Mouse (Mus musculus) ES-E14 (cell line): Measurements from ENCODE around the gene Stx5a. TPM values are rescaled to one million over a fixed set of nuclear protein-coding genes. Genes with fewer than 3 reads are reported as not detected.

Experiments
- DNase-seq: peaks from one replicate; pipeline ENCODE4 v3.0.0-alpha.2; 2013; ENCODE audit warnings: low read depth, low spot score
- H3K27ac ChIP-seq: 2 replicates; pipeline ENCODE4 v1.5.1; 2012; ENCODE audit warnings: low read depth, mild to moderate bottlenecking, low read length, moderate library complexity, mixed read lengths; ENCODE audit not compliant: poor library complexity, insufficient read depth, severe bottlenecking
- H3K36me3 ChIP-seq: 2 replicates; pipeline ENCODE4 v1.6.1; 2012; ENCODE audit warnings: mild to moderate bottlenecking, low read length, moderate library complexity, mixed read lengths; ENCODE audit not compliant: control insufficient read depth, poor library complexity, insufficient read depth, severe bottlenecking
- H3K4me1 ChIP-seq, 2 experiments: fragments of 150-350 bp in 1 of 2; sonication (generic) in 1 of 2; 2 replicates each; pipeline ENCODE4 v1.6.1; 2012; ENCODE audit warnings: low read length in 2 of 2, mild to moderate bottlenecking in 1 of 2, mixed read lengths in 1 of 2; ENCODE audit not compliant: control insufficient read depth in 2 of 2, insufficient read depth in 2 of 2, poor library complexity in 1 of 2
- H3K4me3 ChIP-seq, 2 experiments: fragments of 150-350 bp in 1 of 2; sonication (generic) in 1 of 2; 2 replicates each; pipeline ENCODE4 v1.5.1; 2012; ENCODE audit warnings: low read length in 2 of 2, low read depth in 1 of 2, mild to moderate bottlenecking in 1 of 2, mixed read lengths in 1 of 2; ENCODE audit not compliant: insufficient read depth in 1 of 2, poor library complexity in 1 of 2, severe bottlenecking in 1 of 2
- H3K9ac ChIP-seq: 2 replicates; pipeline ENCODE4 v1.6.1; 2012; ENCODE audit warnings: low read depth, mild to moderate bottlenecking, low read length, mixed read lengths; ENCODE audit not compliant: poor library complexity, insufficient read depth, severe bottlenecking
- H3K9me3 ChIP-seq: fragments of 150-350 bp; sonication (generic); 2 replicates; pipeline ENCODE4 v1.6.1; 2012; ENCODE audit warnings: low read depth, mild to moderate bottlenecking, low read length; ENCODE audit not compliant: control insufficient read depth, insufficient read depth
- CHD2 ChIP-seq: IDR thresholded peaks from 2 replicates; pipeline ENCODE4 v1.6.1; 2014; ENCODE audit warnings: mild to moderate bottlenecking, low read depth, low read length, inconsistent platforms
- HCFC1 ChIP-seq: IDR thresholded peaks from 2 replicates; pipeline ENCODE4 v1.6.1; 2012; ENCODE audit warnings: low read length, inconsistent platforms, borderline replicate concordance; ENCODE audit not compliant: insufficient read depth
- MAFK ChIP-seq: IDR thresholded peaks from 2 replicates; pipeline ENCODE4 v1.6.1; 2014; ENCODE audit warnings: mild to moderate bottlenecking, low read depth, low read length, inconsistent platforms; ENCODE audit not compliant: insufficient read depth
- ZC3H11A ChIP-seq: IDR thresholded peaks from 2 replicates; pipeline ENCODE4 v1.6.1; 2012; ENCODE audit warnings: low read depth, mild to moderate bottlenecking, inconsistent platforms, low read length, borderline replicate concordance
- ZNF384 ChIP-seq: IDR thresholded peaks from 2 replicates; pipeline ENCODE4 v1.6.1; 2012; ENCODE audit warnings: low read depth, low read length, inconsistent platforms
- in situ Hi-C, 2 experiments: fragments of 600-800 bp; cut with MboI; formaldehyde crosslinking; loops; one replicate each; pipeline ENCODE4 v1.15.1; 2025; ENCODE audit warnings: low sequenced_read_pairs in 2 of 2, inconsistent platforms in 1 of 2; ENCODE audit not compliant: unreplicated experiment in 2 of 2
- total RNA-seq: library from RNA; depleted of rRNA; stranded (reverse); fragments of 300-350 nt; gene quantifications from 2 replicates; pipeline ENCODE4 v1.2.3, GENCODE M21; 2012

Gene Stx5a
- total RNA-seq, 1 experiment, result 66.3 TPM

- Histone ChIP-seq H3K4me1 (peaks cover 8 to 22% of the 10 kb centered on the region in 2 experiments), H3K36me3 (peaks cover 46% of the 10 kb centered on the region), H3K9me3 (no peaks in the 10 kb centered on the region), H3K27ac (no peak overlapping the region), H3K4me3 (no peak overlapping the region), H3K9ac (no peak overlapping the region)
- no peak for DNase-seq
- TF ChIP-seq CHD2, result no peak
- no peak for TF ChIP-seq HCFC1
- TF ChIP-seq ZC3H11A, result no peak
- no peak for TF ChIP-seq MAFK
- no peak for TF ChIP-seq ZNF384
- in situ Hi-C loops, result no loop called here
Observed at GRCm38 (mm10) chr19:8706132-8706667, 35.0 kb upstream of the Stx5a start.

GRCm38 (mm10) chr19:8706930-8707329 lies 34.3 kb upstream of the Stx5a start:
- Histone ChIP-seq H3K4me1 (peaks cover 9 to 23% of the 10 kb centered on the region in 2 experiments), H3K27ac (no peak overlapping the region; the same call in 1 of the 2 replicates), H3K4me3 (no peak overlapping the region), H3K9me3 (no peaks in the 10 kb centered on the region), H3K9ac (no peak overlapping the region), H3K36me3 (peaks cover 51% of the 10 kb centered on the region)
- in situ Hi-C loops, result no loop called here
- TF ChIP-seq HCFC1, result no peak
- TF ChIP-seq ZNF384, result no peak
- no peak for TF ChIP-seq MAFK
- DNase-seq, result no peak

GRCm38 (mm10) chr19:8708954-8709353 lies 32.3 kb upstream of the Stx5a start:
- in situ Hi-C loops, result no loop called here
- peaks cover 57% of the 10 kb centered on the region for H3K36me3 ChIP-seq
- H3K4me1 ChIP-seq, result peaks cover 7 to 13% of the 10 kb centered on the region in 2 experiments; a peak in 2 of 4 replicates
- H3K27ac ChIP-seq, result no peak overlapping the region
- H3K9me3 ChIP-seq, result no peaks in the 10 kb centered on the region
- no peak overlapping the region for H3K9ac ChIP-seq
- TF ChIP-seq HCFC1, result no peak
- TF ChIP-seq CHD2, result no peak
- TF ChIP-seq MAFK, result no peak
- TF ChIP-seq ZNF384, result no peak
- no peak for TF ChIP-seq ZC3H11A
- DNase-seq, result no peak
- H3K4me3 ChIP-seq, result no peak overlapping the region

GRCm38 (mm10) chr19:8710057-8710456 lies 31.2 kb upstream of the Stx5a start:
- Histone ChIP-seq H3K4me1 (peaks cover 7 to 10% of the 10 kb centered on the region in 2 experiments; a peak in 2 of 4 replicates), H3K4me3 (no peak overlapping the region), H3K27ac (no peak overlapping the region; the same call in 1 of the 2 replicates), H3K36me3 (peaks cover 57% of the 10 kb centered on the region), H3K9ac (no peak overlapping the region), H3K9me3 (no peaks in the 10 kb centered on the region)
- no peak for DNase-seq
- TF ChIP-seq HCFC1 (no peak), ZNF384 (no peak), ZC3H11A (no peak), MAFK (no peak), CHD2 (no peak)
- in situ Hi-C loops, result no loop called here

GRCm38 (mm10) chr19:8711506-8711905 lies 29.7 kb upstream of the Stx5a start:
- no peak for DNase-seq
- no peaks in the 10 kb centered on the region for H3K9me3 ChIP-seq
- H3K27ac ChIP-seq, result peak overlapping the region; percentile 51; the same call in 1 of the 2 replicates
- peaks cover 7 to 10% of the 10 kb centered on the region in 2 experiments; a peak in 2 of 4 replicates for H3K4me1 ChIP-seq
- peaks cover 55% of the 10 kb centered on the region for H3K36me3 ChIP-seq
- H3K4me3 ChIP-seq, result peak overlapping the region; percentile 92 to 98
- in situ Hi-C loops, result no loop called here
- peak overlapping the region; percentile 95 for H3K9ac ChIP-seq
- no peak for TF ChIP-seq HCFC1
- TF ChIP-seq ZNF384, result no peak
- TF ChIP-seq ZC3H11A, result no peak
- no peak for TF ChIP-seq CHD2
- no peak for TF ChIP-seq MAFK
